Mouse (Mus musculus) CH12.LX (cell line): ENCODE results near the gene Ptprs. TPM values are rescaled to one million over a fixed set of nuclear protein-coding genes. Genes with fewer than 3 reads are reported as not detected.

ENCODE experiments used
- DNase-seq: peaks from one replicate; pipeline ENCODE4 v3.0.0-alpha.2; 2013; ENCODE audit errors: extremely low read depth
- H3K27ac ChIP-seq: 2 replicates; pipeline ENCODE4 v1.5.1; 2012; ENCODE audit warnings: low read depth, mild to moderate bottlenecking, control low read depth, moderate library complexity; ENCODE audit not compliant: insufficient read depth
- H3K27me3 ChIP-seq: replicated peaks from 2 replicates; pipeline ENCODE3; 2012; ENCODE audit warnings: inconsistent platforms
- H3K36me3 ChIP-seq, 2 experiments: replicated peaks in 1 of 2; 2 replicates each; pipeline versions ENCODE3 to v1.6.1; 2012; ENCODE audit warnings: inconsistent platforms in 1 of 2, low read length in 1 of 2, mild to moderate bottlenecking in 1 of 2, mixed read lengths in 1 of 2, moderate library complexity in 1 of 2; ENCODE audit not compliant: control insufficient read depth in 1 of 2, insufficient read depth in 1 of 2
- H3K4me1 ChIP-seq, 2 experiments: 2 replicates each; pipeline ENCODE4 v1.6.1; 2012; ENCODE audit warnings: inconsistent platforms in 1 of 2, moderate library complexity in 1 of 2; ENCODE audit not compliant: insufficient read depth in 2 of 2, control insufficient read depth in 1 of 2
- H3K4me2 ChIP-seq: 2 replicates; pipeline ENCODE4 v1.6.1; 2012; ENCODE audit warnings: low read depth, mild to moderate bottlenecking, control low read depth; ENCODE audit not compliant: poor library complexity, insufficient read depth, severe bottlenecking
- H3K4me3 ChIP-seq, 3 experiments: fragments of 150-350 bp in 1 of 3; sonication (generic) in 1 of 3; replicated peaks in 1 of 3; 2 replicates each; pipeline versions ENCODE3 to v1.5.1; 2011 to 2012; ENCODE audit warnings: low read depth in 2 of 3, low read length in 2 of 3, mild to moderate bottlenecking in 2 of 3, moderate library complexity in 2 of 3, control low read depth in 1 of 3, improper control_type of control experiment in 1 of 3, inconsistent platforms in 1 of 3, mixed read lengths in 1 of 3; ENCODE audit not compliant: poor library complexity in 1 of 3
- H3K79me2 ChIP-seq: replicated peaks from 2 replicates; pipeline ENCODE4 v1.6.1; 2012; ENCODE audit warnings: mild to moderate bottlenecking, moderate library complexity; ENCODE audit not compliant: control insufficient read depth, poor library complexity, insufficient read depth, severe bottlenecking; ENCODE audit errors: extremely low read depth
- H3K9ac ChIP-seq: 2 replicates; pipeline ENCODE4 v1.6.1; 2012; ENCODE audit warnings: low read depth, mild to moderate bottlenecking, control low read depth, moderate library complexity; ENCODE audit not compliant: insufficient read depth
- H3K9me3 ChIP-seq: replicated peaks from 2 replicates; pipeline ENCODE3; 2012; ENCODE audit warnings: low read length, inconsistent platforms, mixed read lengths
- BHLHE40 ChIP-seq: IDR thresholded peaks from 2 replicates; pipeline ENCODE4 v1.6.1; 2011; ENCODE audit warnings: mild to moderate bottlenecking, low read depth, low read length, improper control_type of control experiment
- CTCF ChIP-seq, 2 experiments: IDR thresholded peaks in 1 of 2; conservative IDR thresholded peaks in 1 of 2; 2 replicates each; pipeline ENCODE4 v1.5.1; 2011 to 2012; ENCODE audit warnings: low read depth in 2 of 2, low read length in 2 of 2, improper control_type of control experiment in 1 of 2, inconsistent platforms in 1 of 2, mild to moderate bottlenecking in 1 of 2, moderate library complexity in 1 of 2
- HCFC1 ChIP-seq: IDR thresholded peaks from 2 replicates; pipeline ENCODE4 v1.6.1; 2012; ENCODE audit warnings: low read depth, mild to moderate bottlenecking, inconsistent platforms, low read length, improper control_type of control experiment
- MAFK ChIP-seq: IDR thresholded peaks from 2 replicates; pipeline ENCODE4 v1.6.1; 2011; ENCODE audit warnings: low read length, improper control_type of control experiment; ENCODE audit not compliant: insufficient replicate concordance
- MAZ ChIP-seq: IDR thresholded peaks from 2 replicates; pipeline ENCODE4 v1.6.1; 2012; ENCODE audit warnings: low read depth, mild to moderate bottlenecking, inconsistent platforms, low read length, improper control_type of control experiment, moderate library complexity
- MEF2A ChIP-seq: IDR thresholded peaks from 2 replicates; pipeline ENCODE4 v1.6.1; 2014; ENCODE audit warnings: low read depth, mild to moderate bottlenecking, inconsistent platforms, low read length, improper control_type of control experiment, borderline replicate concordance
- MXI1 ChIP-seq: IDR thresholded peaks from 2 replicates; pipeline ENCODE4 v1.6.1; 2011; ENCODE audit warnings: mild to moderate bottlenecking, low read depth, low read length, improper control_type of control experiment
- NELFE ChIP-seq: IDR thresholded peaks from 2 replicates; pipeline ENCODE4 v1.6.1; 2011; ENCODE audit warnings: low read depth, low read length, improper control_type of control experiment
- POLR2AphosphoS2 ChIP-seq: IDR thresholded peaks from 2 replicates; pipeline ENCODE4 v1.6.1; 2011; ENCODE audit warnings: low read depth, low read length, improper control_type of control experiment
- RAD21 ChIP-seq: IDR thresholded peaks from 2 replicates; pipeline ENCODE4 v1.6.1; 2011; ENCODE audit warnings: low read depth, mild to moderate bottlenecking, low read length, improper control_type of control experiment, moderate library complexity
- RCOR1 ChIP-seq: conservative IDR thresholded peaks from 2 replicates; pipeline ENCODE4 v1.6.1; 2012; ENCODE audit warnings: low read depth, mild to moderate bottlenecking, inconsistent platforms, low read length, improper control_type of control experiment
- SIN3A ChIP-seq: IDR thresholded peaks from 2 replicates; pipeline ENCODE4 v1.6.1; 2012; ENCODE audit warnings: low read length, improper control_type of control experiment, inconsistent platforms
- SMC3 ChIP-seq: IDR thresholded peaks from 2 replicates; pipeline ENCODE4 v1.6.1; 2011; ENCODE audit warnings: low read depth, low read length, improper control_type of control experiment
- TBP ChIP-seq: conservative IDR thresholded peaks from 2 replicates; pipeline ENCODE4 v1.6.1; 2011; ENCODE audit warnings: low read depth, low read length, improper control_type of control experiment
- UBTF ChIP-seq: IDR thresholded peaks from 2 replicates; pipeline ENCODE4 v1.6.1; 2012; ENCODE audit warnings: low read depth, mild to moderate bottlenecking, inconsistent platforms, low read length, improper control_type of control experiment, moderate library complexity
- USF1 ChIP-seq: IDR thresholded peaks from 2 replicates; pipeline ENCODE4 v1.6.1; 2014; ENCODE audit warnings: low read depth, mild to moderate bottlenecking, inconsistent platforms, low read length, improper control_type of control experiment
- USF2 ChIP-seq: conservative IDR thresholded peaks from 2 replicates; pipeline ENCODE4 v1.6.1; 2011; ENCODE audit warnings: low read depth, low read length, improper control_type of control experiment
- ZKSCAN1 ChIP-seq: IDR thresholded peaks from 2 replicates; pipeline ENCODE4 v1.6.1; 2012; ENCODE audit warnings: low read depth, inconsistent platforms, low read length, improper control_type of control experiment, borderline replicate concordance
- dilution Hi-C: fragments of 300-500 bp; cut with MboI; formaldehyde crosslinking; loops from 2 replicates; pipeline ENCODE4 v1.14.3; 2020; ENCODE audit warnings: low sequenced_read_pairs; ENCODE audit not compliant: extremely low pct_unique_long_range_greater_than_20kb, extremely low pct_ligation_motif_present
- in situ Hi-C: fragments of 300-500 bp; cut with MboI; formaldehyde crosslinking; loops from 3 replicates; pipeline ENCODE4 v1.14.3; 2019; ENCODE audit warnings: low sequenced_read_pairs, low pct_ligation_motif_present, low pct_unique_long_range_greater_than_20kb, mixed read lengths
- polyA plus RNA-seq: library from polyadenylated mRNA; unstranded; fragments of >175 nt; gene quantifications from 2 replicates; pipeline ENCODE4 v1.2.1, GENCODE M21; 2012; ENCODE audit warnings: low read depth; ENCODE audit not compliant: insufficient read length
- total RNA-seq, 2 experiments: library from RNA; depleted of rRNA; stranded (reverse); fragments of 300-350 nt in 1 of 2; fragments of >200 nt in 1 of 2; gene quantifications; 2 replicates each; pipeline ENCODE4 v1.2.3; 2012 to 2014

Ptprs gene
- total and polyA plus RNA-seq, 3 experiments = 11.3 to 41.1 (median 27.0) TPM

GRCm38 (mm10) chr17:56487441-56487888 lies 11.2 kb upstream of the Ptprs start:
- Histone ChIP-seq H3K79me2 (no peaks in the 10 kb centered on the region), H3K9me3 (peaks cover 19% of the 10 kb centered on the region), H3K36me3 (no peaks in the 10 kb centered on the region), H3K4me2 (no peak overlapping the region), H3K4me1 (no peaks in the 10 kb centered on the region; a peak in 1 of 4 replicates), H3K9ac (no peak overlapping the region), H3K27ac (no peak overlapping the region), H3K27me3 (peaks cover 49% of the 10 kb centered on the region), H3K4me3 (no peak overlapping the region)
- in situ Hi-C loops = no loop called here
- peak; percentile 24 for TF ChIP-seq SMC3
- TF ChIP-seq USF2 = no peak
- TF ChIP-seq RCOR1 = no peak
- no peak for TF ChIP-seq NELFE
- no peak for TF ChIP-seq UBTF
- TF ChIP-seq MXI1 = no peak
- TF ChIP-seq MAFK = no peak
- TF ChIP-seq BHLHE40 = no peak
- TF ChIP-seq HCFC1 = no peak
- TF ChIP-seq ZKSCAN1 = no peak
- no peak for TF ChIP-seq SIN3A
- TF ChIP-seq USF1 = no peak
- TF ChIP-seq RAD21 = peak; percentile 10
- TF ChIP-seq TBP = no peak
- TF ChIP-seq MEF2A = no peak
- peak in 1 of 2 experiments; percentile 42; a peak in 2 of 4 replicates for TF ChIP-seq CTCF (conservative IDR thresholded peaks at IDR 0.05 in 1 of 2, IDR thresholded peaks at IDR 0.05 in 1 of 2; ENCODE audit: low read depth in 2 of 2, low read length in 2 of 2)
- no peak for TF ChIP-seq POLR2AphosphoS2
- dilution Hi-C loops = no loop called here
- no peak for DNase-seq

- H3K36me3 ChIP-seq = no peaks in the 10 kb centered on the region
- H3K4me1 ChIP-seq = peaks cover 4 to 6% of the 10 kb centered on the region in 2 experiments; a peak in 2 of 4 replicates
- no peak overlapping the region for H3K9ac ChIP-seq
- peaks cover 51% of the 10 kb centered on the region for H3K27me3 ChIP-seq
- no peak for DNase-seq
- in situ Hi-C loops (no loop called here), dilution Hi-C loops (no loop called here)
- H3K9me3 ChIP-seq = peaks cover 10% of the 10 kb centered on the region
- H3K27ac ChIP-seq = no peak overlapping the region
- no peak overlapping the region for H3K4me2 ChIP-seq
- TF ChIP-seq MAZ (no peak), UBTF (no peak)
- no peaks in the 10 kb centered on the region for H3K79me2 ChIP-seq
- no peak overlapping the region for H3K4me3 ChIP-seq
Observed at GRCm38 (mm10) chr17:56485926-56486325, 9.6 kb upstream of the Ptprs start.
